Mouse (Mus musculus) limb, embryonic 13.5 days (tissue): Measurements from ENCODE around the gene Il3ra. TPM values are rescaled to one million over a fixed set of nuclear protein-coding genes. Genes with fewer than 3 reads are reported as not detected.

Experiments used
- polyA plus RNA-seq: library from polyadenylated mRNA; unstranded; fragments of >200 nt; fragmentation: Nextera tagmentation; extraction: Ambion mirVana; gene quantifications from 2 replicates; pipeline ENCODE4 v1.2.1, GENCODE M21; 2015

Gene Il3ra
- polyA plus RNA-seq, 1 experiment from 2014 or later: 4.8 TPM

Other genes with a start within 250 kb of the Il3ra start
- 259 TPM in 2 replicates for gene Psmd6, start 225.3 kb upstream of the Il3ra start, polyA plus RNA-seq
- gene Olfr720, start 159.4 kb upstream of the Il3ra start, polyA plus RNA-seq: not detected in 2 replicates
- not detected in 2 replicates for gene Olfr31, start 23.4 kb upstream of the Il3ra start, polyA plus RNA-seq
- gene Olfr721-ps1, start 55.0 kb downstream of the Il3ra start, polyA plus RNA-seq: not detected in 2 replicates